Mouse (Mus musculus) cerebellum, adult 2 months (tissue): ENCODE results near the gene Fa2h.

Experiments
- CTCF ChIP-seq: fragments of 200-500 bp; IDR thresholded peaks from 2 replicates; pipeline ENCODE4 v1.5.1; 2011; ENCODE audit warnings: low read depth, mild to moderate bottlenecking, control low read depth, low read length, moderate library complexity, borderline replicate concordance; ENCODE audit not compliant: insufficient read depth
- POLR2A ChIP-seq: fragments of 200-500 bp; IDR thresholded peaks from 2 replicates; pipeline ENCODE4 v1.6.1; 2011; ENCODE audit warnings: low read length, control low read depth, borderline replicate concordance; ENCODE audit not compliant: insufficient read depth

DNA sequence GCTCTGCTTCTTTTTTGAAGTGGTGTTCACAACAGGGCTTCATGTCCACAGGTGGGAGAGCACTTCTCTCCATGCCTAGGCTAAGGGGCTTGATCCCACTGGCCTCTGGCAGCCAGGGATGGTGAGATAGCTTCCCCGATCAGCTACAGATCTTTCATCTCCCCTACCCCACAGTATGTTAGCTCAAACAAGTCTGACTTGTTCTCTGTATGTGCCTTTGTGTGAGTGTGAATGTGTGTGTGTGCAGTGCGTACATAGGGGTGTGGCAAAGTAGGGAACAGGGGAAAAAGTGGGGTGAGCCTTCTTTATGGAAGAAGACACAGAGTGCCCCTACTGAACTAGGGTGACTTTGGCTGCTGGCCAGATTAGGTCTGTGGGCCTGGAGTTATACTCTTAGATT, 2.8 kb downstream of the Fa2h start:
- TF ChIP-seq POLR2A = no peak
- TF ChIP-seq CTCF = no peak
